8 mouse cellular contexts compared by ENCODE assay signal in the genomic region with DNA sequence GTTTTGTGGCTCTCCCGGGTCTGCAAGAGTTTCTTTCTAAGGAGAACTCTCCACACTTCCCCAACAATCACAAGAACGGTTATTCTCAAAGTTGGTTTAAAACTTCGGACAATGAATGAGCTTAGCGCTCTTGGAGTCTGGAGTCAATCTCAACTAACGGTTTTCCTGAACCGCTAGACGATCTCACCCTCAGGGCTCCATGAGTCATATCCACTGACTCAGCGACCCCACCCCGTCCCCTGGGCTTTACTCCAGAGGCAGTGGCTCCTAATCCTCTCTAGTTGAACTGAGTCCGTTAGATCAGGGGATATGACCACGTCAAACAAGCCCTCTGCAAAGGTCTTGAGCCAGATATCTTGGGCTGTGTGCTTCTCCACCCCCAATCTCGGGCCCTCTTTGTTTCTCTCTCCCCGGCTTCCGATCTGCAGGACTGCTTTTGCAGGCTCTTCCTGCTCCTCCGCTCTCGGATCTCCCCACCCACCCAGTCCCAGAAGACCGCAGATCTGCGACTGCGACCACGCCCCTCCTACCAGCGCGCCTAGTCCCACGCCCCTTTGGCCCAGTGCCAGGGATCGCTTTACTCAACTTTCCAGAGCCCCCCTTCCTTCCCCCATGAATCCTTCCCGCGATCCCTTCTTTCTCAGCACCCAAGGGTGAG. TPM values are rescaled to one million over a fixed set of nuclear protein-coding genes. Genes with fewer than 3 reads are reported as not detected.
A peak's percentile ranks its signal among the peaks of the same experiment; 100 is the strongest.
DNase-seq lines count a peak whose midpoint lies in the region; ATAC-seq lines count a peak whose summit lies in the region.

Gene Vim (plus strand): TSS at position 520 of the 658 bp plus-strand sequence.

- no peaks in the 10 kb centered on the region for H3K9me3 ChIP-seq in hindbrain, embryonic 13.5 days

- peak; percentile 74 for DNase-seq in WW6 (ENCODE audit: low read depth, low spot score)
- DNase-seq in cerebellum, postnatal 10 days: peak; percentile 91 to 93
- peak; percentile 15 to 34 for DNase-seq in frontal cortex, postnatal 14 days (ENCODE audit: low spot score in 2 of 2)
- DNase-seq in layer of hippocampus, postnatal 36 days: peak; percentile 38 to 39
- peak; percentile 3 for DNase-seq in right cerebral cortex, postnatal 25 days
- peak; percentile 85 to 90 for DNase-seq in urinary bladder, postnatal 4 days (ENCODE audit: low spot score in 2 of 2)

- WGBS in hindbrain, embryonic 13.5 days: 0% methylated on average over 26 of the region's 26 CpGs
- WGBS in macrophage (ENCODE audit: missing documents): under 1% methylated on average over 25 of the region's 26 CpGs

- H3K27me3 ChIP-seq in hindbrain, embryonic 13.5 days: no peaks in the 10 kb centered on the region

- H3K27ac ChIP-seq in hindbrain, embryonic 13.5 days: peak within 1 kb of the TSS; percentile 94
- peak within 1 kb of the TSS; percentile 98 for H3K27ac ChIP-seq in macrophage

- H3K4me3 ChIP-seq in hindbrain, embryonic 13.5 days: peak within 1 kb of the TSS; percentile 62
- H3K4me3 ChIP-seq in macrophage (ENCODE audit: inconsistent target): peak within 1 kb of the TSS; percentile 83

- peaks cover 45% of the 10 kb centered on the region for H3K4me1 ChIP-seq in hindbrain, embryonic 13.5 days (replicated peaks)

- peaks cover 6% of the 10 kb centered on the region for H3K36me3 ChIP-seq in hindbrain, embryonic 13.5 days
- H3K36me3 ChIP-seq in macrophage (ENCODE audit: inconsistent target): peaks cover 18% of the 10 kb centered on the region

- peak; percentile 91 for ATAC-seq in hindbrain, embryonic 13.5 days (ENCODE audit: low FRiP score)

- H3K9ac ChIP-seq in hindbrain, embryonic 13.5 days: peak within 1 kb of the TSS; percentile 87

- peak within 1 kb of the TSS; percentile 75 for H3K4me2 ChIP-seq in hindbrain, embryonic 13.5 days

- H3K79me2 ChIP-seq in macrophage (ENCODE audit: inconsistent target): peaks cover 46% of the 10 kb centered on the region

RNA-seq across cellular contexts. Expression of gene Vim, which starts in this region (rescaled TPM):
- polyA plus RNA-seq in hindbrain, embryonic 13.5 days (2015; fragmentation: Nextera tagmentation; extraction: Ambion mirVana): 727 and 758 TPM in 2 replicates
- total RNA-seq in layer of hippocampus, postnatal 36 days (2021): 10 to 100 TPM; 50.9 to 65.9 TPM
- total RNA-seq in macrophage (2018; cell fraction: chromatin; rRNA removed): 1,000 to 10,000 TPM in 11 of 26 experiments, 100 to 1,000 TPM in 15; 356 to 3,689 (median 853) TPM
- total RNA-seq in macrophage (2018; cell fraction: cytosol; rRNA removed): 1,000 to 10,000 TPM; 1,475 to 4,121 (median 2,080) TPM
- 1,000 to 10,000 TPM in 22 of 26 experiments, 100 to 1,000 TPM in 4; 768 to 3,052 (median 1,507) TPM for total RNA-seq in macrophage (2018; cell fraction: nucleus; rRNA removed)
- polyA plus RNA-seq in macrophage (2018): 760 to 2,516 TPM (median 1,050 TPM) in 3 replicates

Comparison
In these comparisons a context has a peak if more than half of its experiments do, and no peak if none do; other contexts are left out.
1. Peak in every context shown above with its lines: DNase-seq, ATAC-seq, H3K4me3 ChIP-seq and H3K27ac ChIP-seq.
2. DNase-seq: peak in every context shown above with its lines; median percentile 92 in cerebellum, postnatal 10 days; 88 in urinary bladder, postnatal 4 days; 74 in WW6; 38 in layer of hippocampus, postnatal 36 days; 24 in frontal cortex, postnatal 14 days; 3 in right cerebral cortex, postnatal 25 days.